Mouse (Mus musculus) G1E (cell line): ENCODE measurements around the gene Cldn4.

Experiments used
- CTCF ChIP-seq: IDR thresholded peaks from 2 replicates; pipeline ENCODE4 v1.5.1; 2012; ENCODE audit warnings: low read depth, low read length, inconsistent platforms, mixed read lengths
- GATA1 ChIP-seq: IDR thresholded peaks from 2 replicates; pipeline ENCODE4 v1.6.1; 2012; ENCODE audit warnings: borderline replicate concordance, low read length, inconsistent platforms, mixed read lengths
- GATA2 ChIP-seq: IDR thresholded peaks from 2 replicates; pipeline ENCODE4 v1.6.1; 2012; ENCODE audit warnings: low read depth, low read length, inconsistent platforms, borderline replicate concordance

DNA sequence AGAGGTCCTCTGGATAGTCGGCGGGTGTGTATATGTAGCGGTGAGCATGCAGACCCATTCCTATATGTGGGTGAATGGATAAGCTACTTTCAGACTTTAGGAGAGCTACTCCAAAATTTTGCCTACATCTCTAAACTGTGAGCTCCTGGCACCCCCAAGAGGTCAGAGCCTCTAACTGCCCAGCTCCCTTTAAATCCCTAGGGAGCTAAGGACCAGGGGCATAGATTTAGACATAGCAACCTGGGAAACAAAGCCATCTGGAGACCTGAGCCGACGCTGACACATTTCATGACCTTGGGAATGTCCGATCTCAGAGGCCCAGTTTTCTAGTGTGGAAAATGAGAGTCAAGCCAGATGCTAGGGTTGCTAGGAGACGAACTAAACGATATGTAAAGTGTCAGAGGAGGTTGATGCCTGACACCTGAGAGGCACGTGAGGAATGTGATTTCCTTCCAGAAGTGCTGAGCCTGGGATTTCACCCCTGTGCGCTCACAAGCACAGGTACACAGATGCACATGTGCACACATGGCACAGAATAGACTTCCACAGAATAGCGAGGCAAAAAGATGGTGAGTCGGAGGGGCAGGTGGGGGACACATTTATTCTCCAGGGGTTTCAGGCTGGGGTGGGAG, 45.6 kb downstream of the Cldn4 start:
- TF ChIP-seq GATA1 (no peak), CTCF (no peak), GATA2 (no peak)
